Mouse (Mus musculus) embryonic fibroblast, embryonic 13.5 days (primary cell): ENCODE results near the gene Col6a3.

ENCODE experiments used
- CTCF ChIP-seq: IDR thresholded peaks from 2 replicates; pipeline ENCODE4 v1.5.1; 2011; ENCODE audit warnings: mild to moderate bottlenecking, control low read depth, low read length, moderate library complexity, borderline replicate concordance; ENCODE audit not compliant: insufficient read depth
- POLR2A ChIP-seq: IDR thresholded peaks from 2 replicates; pipeline ENCODE4 v1.6.1; 2011; ENCODE audit warnings: low read depth, mild to moderate bottlenecking, control low read depth, low read length, moderate library complexity

- TF ChIP-seq CTCF (no peak), POLR2A (no peak; the same call in 1 of the 2 replicates)
Measured at GRCm38 (mm10) chr1:90834701-90835100, 9.1 kb downstream of the Col6a3 start.
